In the genomic region with DNA sequence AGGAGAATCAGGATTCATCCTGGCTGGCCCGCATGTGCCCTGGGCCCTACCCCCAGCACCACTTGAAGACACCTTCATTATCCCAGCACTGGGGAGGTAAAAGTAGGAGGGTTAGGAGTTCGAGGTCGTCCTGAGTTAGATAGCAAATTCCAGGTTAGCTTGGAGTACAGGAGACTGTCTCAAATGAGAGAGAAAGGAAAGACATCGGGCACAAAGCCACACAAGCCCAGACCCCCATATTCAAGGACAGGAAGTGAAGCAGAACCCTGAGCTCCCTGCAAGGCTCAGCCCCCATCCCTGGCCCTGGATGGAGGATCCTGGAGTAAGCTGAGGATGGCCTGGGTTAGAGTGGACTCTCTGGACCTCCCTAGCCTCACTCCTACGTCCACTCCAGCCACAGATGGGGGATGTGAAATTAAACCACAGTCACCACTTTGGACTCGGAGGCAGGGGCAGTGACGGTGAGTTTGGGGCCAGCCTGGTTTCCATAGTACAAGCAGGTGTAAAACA, we compare ENCODE assay signal across 8 mouse cellular contexts. TPM values are rescaled to one million over a fixed set of nuclear protein-coding genes. Genes with fewer than 3 reads are reported as not detected.
DNase-seq lines count a peak whose midpoint lies in the region; ATAC-seq and TF ChIP-seq lines count a peak whose summit lies in the region.

No protein-coding gene starts in this region.

- no peaks in the 10 kb centered on the region for H3K27me3 ChIP-seq in megakaryocyte, embryonic 14.5 days (replicated peaks)
- no peaks in the 10 kb centered on the region for H3K27me3 ChIP-seq in limb, embryonic 14.5 days (ENCODE audit: control insufficient read depth, insufficient read depth, low read length)
- H3K27me3 ChIP-seq in stomach, embryonic 15.5 days (replicated peaks): no peaks in the 10 kb centered on the region

- H3K27ac ChIP-seq in limb, embryonic 14.5 days (replicated peaks; ENCODE audit: low read depth, low read length): no peak overlapping the region
- H3K27ac ChIP-seq in stomach, embryonic 15.5 days: peak overlapping the region; percentile 70; the same call in 1 of the 2 replicates

- TF ChIP-seq POLR2A in limb, embryonic 14.5 days (IDR thresholded peaks at IDR 0.05; ENCODE audit: borderline replicate concordance, extremely low read depth, insufficient read depth, insufficient read length): no peak

- H3K4me2 ChIP-seq in limb, embryonic 14.5 days (replicated peaks; ENCODE audit: low read depth, low read length, severe bottlenecking): peak overlapping the region; percentile 54
- H3K4me2 ChIP-seq in stomach, embryonic 15.5 days: peak overlapping the region; percentile 68

- ATAC-seq in megakaryocyte, adult 5-6 weeks (ENCODE audit: poor library complexity, severe bottlenecking): no peak
- no peak for ATAC-seq in limb, embryonic 14.5 days (ENCODE audit: low FRiP score, low read depth)
- ATAC-seq in stomach, embryonic 15.5 days (ENCODE audit: insufficient read depth, low FRiP score, low read depth): no peak

- DNase-seq in cerebellum, adult 11-12 months: peak; percentile 62
- DNase-seq in cerebellum, adult 9-10 months: no peak
- no peak for DNase-seq in limb, embryonic 14.5 days (ENCODE audit: low spot score)
- no peak for DNase-seq in testis, postnatal 14 days (ENCODE audit: low spot score)
- no peak for DNase-seq in layer of hippocampus, postnatal 14 days (ENCODE audit: low spot score in 2 of 2)

- no peak overlapping the region for H3K9ac ChIP-seq in limb, embryonic 14.5 days (ENCODE audit: low read depth, low read length, severe bottlenecking)
- no peak overlapping the region for H3K9ac ChIP-seq in stomach, embryonic 15.5 days

- 18% methylated on average over 7 of the region's 7 CpGs for WGBS in limb, embryonic 14.5 days
- 26% methylated on average over 7 of the region's 7 CpGs for WGBS in stomach, embryonic 15.5 days

- no peaks in the 10 kb centered on the region for H3K9me3 ChIP-seq in megakaryocyte, embryonic 14.5 days
- no peaks in the 10 kb centered on the region for H3K9me3 ChIP-seq in limb, embryonic 14.5 days (ENCODE audit: control insufficient read depth, low read length)
- H3K9me3 ChIP-seq in stomach, embryonic 15.5 days: no peaks in the 10 kb centered on the region

- peaks cover 88% of the 10 kb centered on the region for H3K4me1 ChIP-seq in megakaryocyte, embryonic 14.5 days
- H3K4me1 ChIP-seq in limb, embryonic 14.5 days (ENCODE audit: control insufficient read depth, insufficient read depth, low read length): peaks cover 46% of the 10 kb centered on the region
- H3K4me1 ChIP-seq in stomach, embryonic 15.5 days: peaks cover 49% of the 10 kb centered on the region

- H3K4me3 ChIP-seq in megakaryocyte, embryonic 14.5 days (replicated peaks): peak overlapping the region; percentile 93
- peak overlapping the region; percentile 29 for H3K4me3 ChIP-seq in limb, embryonic 14.5 days (replicated peaks; ENCODE audit: low read length)
- H3K4me3 ChIP-seq in stomach, embryonic 15.5 days (replicated peaks): peak overlapping the region; percentile 32; the same call in 1 of the 2 replicates

- H3K36me3 ChIP-seq in megakaryocyte, embryonic 14.5 days (replicated peaks; ENCODE audit: low read length): no peaks in the 10 kb centered on the region
- no peaks in the 10 kb centered on the region for H3K36me3 ChIP-seq in limb, embryonic 14.5 days (ENCODE audit: control insufficient read depth, insufficient read depth, low read length)
- no peaks in the 10 kb centered on the region for H3K36me3 ChIP-seq in stomach, embryonic 15.5 days

RNA-seq across cellular contexts. Expression of a gene that starts 0.6 kb away (rescaled TPM):
- polyA plus RNA-seq in megakaryocyte, embryonic 14.5 days (2012; ENCODE audit: insufficient read depth, low replicate concordance): 69.5 and 166 TPM in 2 replicates
- 1.9 and 8.9 TPM in 2 replicates for total RNA-seq in megakaryocyte, adult 5-6 weeks (2015)
- total RNA-seq in megakaryocyte, adult 5-6 weeks (2017): 6.5 and 11.4 TPM in 2 replicates
- polyA plus RNA-seq in limb, embryonic 14.5 days (2012; rRNA removed): 24.2 and 28.0 TPM in 2 replicates
- 9.2 and 16.6 TPM in 2 replicates for polyA plus RNA-seq in limb, embryonic 14.5 days (2014; fragmentation: Nextera tagmentation; extraction: Ambion mirVana)
- polyA plus RNA-seq in stomach, embryonic 15.5 days (2015; fragmentation: Nextera tagmentation; extraction: Ambion mirVana): 31.2 and 42.1 TPM in 2 replicates
- 1 to 10 TPM; 2.0 to 3.5 TPM for total RNA-seq in layer of hippocampus, postnatal 14 days (2021)

RNA-seq across cellular contexts. Expression of a gene that starts 4.6 kb away (rescaled TPM):
- polyA plus RNA-seq in megakaryocyte, embryonic 14.5 days (2012; ENCODE audit: insufficient read depth, low replicate concordance): not detected in 2 replicates
- total RNA-seq in megakaryocyte, adult 5-6 weeks (2015): 1.7 and 2.0 TPM in 2 replicates
- 2.3 and 2.4 TPM in 2 replicates for total RNA-seq in megakaryocyte, adult 5-6 weeks (2017)
- 3.8 and 4.0 TPM in 2 replicates for polyA plus RNA-seq in limb, embryonic 14.5 days (2012; rRNA removed)
- 0.58 and 0.78 TPM in 2 replicates for polyA plus RNA-seq in limb, embryonic 14.5 days (2014; fragmentation: Nextera tagmentation; extraction: Ambion mirVana)
- 0.55 and 0.71 TPM in 2 replicates for polyA plus RNA-seq in stomach, embryonic 15.5 days (2015; fragmentation: Nextera tagmentation; extraction: Ambion mirVana)
- 1 to 10 TPM; 2.6 to 2.8 TPM for total RNA-seq in layer of hippocampus, postnatal 14 days (2021)

RNA-seq across cellular contexts. Expression of a gene that starts 26.1 kb away (rescaled TPM):
- polyA plus RNA-seq in megakaryocyte, embryonic 14.5 days (2012; ENCODE audit: insufficient read depth, low replicate concordance): 121 and 174 TPM in 2 replicates
- total RNA-seq in megakaryocyte, adult 5-6 weeks (2015): 6.3 and 8.0 TPM in 2 replicates
- total RNA-seq in megakaryocyte, adult 5-6 weeks (2017): 2.5 and 6.4 TPM in 2 replicates
- 70.7 and 92.4 TPM in 2 replicates for polyA plus RNA-seq in limb, embryonic 14.5 days (2012; rRNA removed)
- polyA plus RNA-seq in limb, embryonic 14.5 days (2014; fragmentation: Nextera tagmentation; extraction: Ambion mirVana): 39.5 and 40.7 TPM in 2 replicates
- 32.9 and 33.3 TPM in 2 replicates for polyA plus RNA-seq in stomach, embryonic 15.5 days (2015; fragmentation: Nextera tagmentation; extraction: Ambion mirVana)
- 10 to 100 TPM; 27.8 to 30.3 TPM for total RNA-seq in layer of hippocampus, postnatal 14 days (2021)

RNA-seq across cellular contexts. Expression of a gene that starts 26.9 kb away (rescaled TPM):
- 13.7 and 17.3 TPM in 2 replicates for polyA plus RNA-seq in megakaryocyte, embryonic 14.5 days (2012; ENCODE audit: insufficient read depth, low replicate concordance)
- 1.0 and 1.1 TPM in 2 replicates for total RNA-seq in megakaryocyte, adult 5-6 weeks (2015)
- total RNA-seq in megakaryocyte, adult 5-6 weeks (2017): 1.7 and 1.8 TPM in 2 replicates
- polyA plus RNA-seq in limb, embryonic 14.5 days (2012; rRNA removed): 79.9 and 100 TPM in 2 replicates
- polyA plus RNA-seq in limb, embryonic 14.5 days (2014; fragmentation: Nextera tagmentation; extraction: Ambion mirVana): 5.3 and 9.6 TPM in 2 replicates
- 10.9 and 12.6 TPM in 2 replicates for polyA plus RNA-seq in stomach, embryonic 15.5 days (2015; fragmentation: Nextera tagmentation; extraction: Ambion mirVana)
- 10 to 100 TPM; 32.5 to 36.3 TPM for total RNA-seq in layer of hippocampus, postnatal 14 days (2021)

RNA-seq across cellular contexts. Expression of a gene that starts 27.1 kb away (rescaled TPM):
- polyA plus RNA-seq in megakaryocyte, embryonic 14.5 days (2012; ENCODE audit: insufficient read depth, low replicate concordance): 18.9 and 34.3 TPM in 2 replicates
- total RNA-seq in megakaryocyte, adult 5-6 weeks (2015): 1.1 and 3.3 TPM in 2 replicates
- total RNA-seq in megakaryocyte, adult 5-6 weeks (2017): 0.51 and 1.8 TPM in 2 replicates
- polyA plus RNA-seq in limb, embryonic 14.5 days (2012; rRNA removed): 250 and 345 TPM in 2 replicates
- polyA plus RNA-seq in limb, embryonic 14.5 days (2014; fragmentation: Nextera tagmentation; extraction: Ambion mirVana): 38.1 and 52.2 TPM in 2 replicates
- 28.8 and 35.6 TPM in 2 replicates for polyA plus RNA-seq in stomach, embryonic 15.5 days (2015; fragmentation: Nextera tagmentation; extraction: Ambion mirVana)
- 10 to 100 TPM; 23.3 to 25.9 TPM for total RNA-seq in layer of hippocampus, postnatal 14 days (2021)

Comparison
In these comparisons a context has a peak if more than half of its experiments do, and no peak if none do; other contexts are left out.
1. H3K4me3 ChIP-seq: peak in every context shown above with its lines; median percentile 93 in megakaryocyte, embryonic 14.5 days; 32 in stomach, embryonic 15.5 days; 29 in limb, embryonic 14.5 days.